Mouse (Mus musculus): ENCODE measurements around the gene Hoxb8. TPM values are rescaled to one million over a fixed set of nuclear protein-coding genes. Genes with fewer than 3 reads are reported as not detected.

The Hoxb8 gene
- polyA plus RNA-seq, 1 experiment from 2014 or later = 0.06 TPM

GRCm38 (mm10) chr11:96324965-96325364, 43.3 kb downstream of the Hoxb8 start:
- Histone ChIP-seq H3K4me1 (ENCODE audit: control insufficient read depth, insufficient read depth, low read length) (peaks cover 3% of the 10 kb centered on the region; the same call in 1 of the 2 replicates), H3K9me3 (replicated peaks; ENCODE audit: control insufficient read depth, low read length) (no peaks in the 10 kb centered on the region), H3K4me2 (peak overlapping the region; percentile 14; the same call in 1 of the 2 replicates), H3K36me3 (ENCODE audit: control insufficient read depth, insufficient read depth, low read length) (no peaks in the 10 kb centered on the region), H3K27ac (ENCODE audit: low read depth, low read length) (no peak overlapping the region), H3K9ac (ENCODE audit: low read depth, low read length) (no peak overlapping the region), H3K27me3 (ENCODE audit: control insufficient read depth, insufficient read depth, low read length) (peaks cover 90% of the 10 kb centered on the region), H3K4me3 (ENCODE audit: low read depth, low read length) (no peak overlapping the region)
- no peak for ATAC-seq (replicated peaks; ENCODE audit: insufficient number of reproducible peaks, low FRiP score, low TSS enrichment)
- WGBS (ENCODE audit: insufficient replicate concordance) = 6% methylated on average over 8 of the region's 8 CpGs

- 6% methylated on average over 22 of the region's 22 CpGs for WGBS (ENCODE audit: insufficient replicate concordance)
- peaks cover 92% of the 10 kb centered on the region for H3K27me3 ChIP-seq (ENCODE audit: control insufficient read depth, insufficient read depth, low read length)
- H3K4me3 ChIP-seq (ENCODE audit: low read depth, low read length) = peak overlapping the region; percentile 21
- peaks cover 3% of the 10 kb centered on the region; the same call in 1 of the 2 replicates for H3K4me1 ChIP-seq (ENCODE audit: control insufficient read depth, insufficient read depth, low read length)
- peak overlapping the region; percentile 42 for H3K4me2 ChIP-seq
- peak overlapping the region; percentile 18; the same call in 1 of the 2 replicates for H3K27ac ChIP-seq (ENCODE audit: low read depth, low read length)
- no peaks in the 10 kb centered on the region for H3K9me3 ChIP-seq (replicated peaks; ENCODE audit: control insufficient read depth, low read length)
- H3K36me3 ChIP-seq (ENCODE audit: control insufficient read depth, insufficient read depth, low read length) = no peaks in the 10 kb centered on the region
- H3K9ac ChIP-seq (ENCODE audit: low read depth, low read length) = 0 out of 2 replicates have a peak overlapping the region, but pooled peaks have one; percentile 30
- ATAC-seq (replicated peaks; ENCODE audit: insufficient number of reproducible peaks, low FRiP score, low TSS enrichment) = no peak
Observed at GRCm38 (mm10) chr11:96325747-96326212, 44.1 kb downstream of the Hoxb8 start.

GRCm38 (mm10) chr11:96326705-96327104, 45.0 kb downstream of the Hoxb8 start:
- H3K27me3 ChIP-seq (ENCODE audit: control insufficient read depth, insufficient read depth, low read length) = peaks cover 93% of the 10 kb centered on the region
- H3K9ac ChIP-seq (ENCODE audit: low read depth, low read length) = 0 out of 2 replicates have a peak overlapping the region, but pooled peaks have one; percentile 2
- H3K4me2 ChIP-seq = peak overlapping the region; percentile 29; the same call in 1 of the 2 replicates
- peak overlapping the region; percentile 41; the same call in 1 of the 2 replicates for H3K27ac ChIP-seq (ENCODE audit: low read depth, low read length)
- H3K4me1 ChIP-seq (ENCODE audit: control insufficient read depth, insufficient read depth, low read length) = peaks cover 3% of the 10 kb centered on the region; the same call in 1 of the 2 replicates
- no peak overlapping the region for H3K4me3 ChIP-seq (ENCODE audit: low read depth, low read length)
- under 1% methylated on average over 12 of the region's 12 CpGs for WGBS (ENCODE audit: insufficient replicate concordance)
- H3K9me3 ChIP-seq (replicated peaks; ENCODE audit: control insufficient read depth, low read length) = no peaks in the 10 kb centered on the region
- H3K36me3 ChIP-seq (ENCODE audit: control insufficient read depth, insufficient read depth, low read length) = no peaks in the 10 kb centered on the region
- no peak for ATAC-seq (replicated peaks; ENCODE audit: insufficient number of reproducible peaks, low FRiP score, low TSS enrichment)

GRCm38 (mm10) chr11:96327122-96327521, 45.4 kb downstream of the Hoxb8 start:
- no peak overlapping the region for H3K4me3 ChIP-seq (ENCODE audit: low read depth, low read length)
- no peak overlapping the region for H3K27ac ChIP-seq (ENCODE audit: low read depth, low read length)
- peaks cover 93% of the 10 kb centered on the region for H3K27me3 ChIP-seq (ENCODE audit: control insufficient read depth, insufficient read depth, low read length)
- WGBS (ENCODE audit: insufficient replicate concordance) = 6% methylated on average over 7 of the region's 7 CpGs
- H3K4me2 ChIP-seq = 0 out of 2 replicates have a peak overlapping the region, but pooled peaks have one; percentile 29
- ATAC-seq (replicated peaks; ENCODE audit: insufficient number of reproducible peaks, low FRiP score, low TSS enrichment) = no peak
- H3K9me3 ChIP-seq (replicated peaks; ENCODE audit: control insufficient read depth, low read length) = no peaks in the 10 kb centered on the region
- H3K36me3 ChIP-seq (ENCODE audit: control insufficient read depth, insufficient read depth, low read length) = no peaks in the 10 kb centered on the region
- no peak overlapping the region for H3K9ac ChIP-seq (ENCODE audit: low read depth, low read length)
- peaks cover 3% of the 10 kb centered on the region; the same call in 1 of the 2 replicates for H3K4me1 ChIP-seq (ENCODE audit: control insufficient read depth, insufficient read depth, low read length)

- H3K27ac ChIP-seq (ENCODE audit: low read depth, low read length) = no peak overlapping the region
- H3K36me3 ChIP-seq (ENCODE audit: control insufficient read depth, insufficient read depth, low read length) = no peaks in the 10 kb centered on the region
- peaks cover 93% of the 10 kb centered on the region for H3K27me3 ChIP-seq (ENCODE audit: control insufficient read depth, insufficient read depth, low read length)
- peak overlapping the region; percentile 12; the same call in 1 of the 2 replicates for H3K9ac ChIP-seq (ENCODE audit: low read depth, low read length)
- peaks cover 3% of the 10 kb centered on the region; the same call in 1 of the 2 replicates for H3K4me1 ChIP-seq (ENCODE audit: control insufficient read depth, insufficient read depth, low read length)
- 5% methylated on average over 5 of the region's 5 CpGs for WGBS (ENCODE audit: insufficient replicate concordance)
- H3K4me2 ChIP-seq = peak overlapping the region; percentile 20; the same call in 1 of the 2 replicates
- H3K4me3 ChIP-seq (ENCODE audit: low read depth, low read length) = no peak overlapping the region
- no peak for ATAC-seq (replicated peaks; ENCODE audit: insufficient number of reproducible peaks, low FRiP score, low TSS enrichment)
- H3K9me3 ChIP-seq (replicated peaks; ENCODE audit: control insufficient read depth, low read length) = no peaks in the 10 kb centered on the region
Observed at GRCm38 (mm10) chr11:96327750-96328149, 46.0 kb downstream of the Hoxb8 start.

- H3K9ac ChIP-seq (ENCODE audit: low read depth, low read length) = no peak overlapping the region
- no peaks in the 10 kb centered on the region for H3K9me3 ChIP-seq (replicated peaks; ENCODE audit: control insufficient read depth, low read length)
- no peaks in the 10 kb centered on the region for H3K36me3 ChIP-seq (ENCODE audit: control insufficient read depth, insufficient read depth, low read length)
- no peak overlapping the region for H3K4me3 ChIP-seq (ENCODE audit: low read depth, low read length)
- H3K4me2 ChIP-seq = no peak overlapping the region; the same call in 1 of the 2 replicates
- peaks cover 95% of the 10 kb centered on the region for H3K27me3 ChIP-seq (ENCODE audit: control insufficient read depth, insufficient read depth, low read length)
- H3K27ac ChIP-seq (ENCODE audit: low read depth, low read length) = peak overlapping the region; percentile 41; the same call in 1 of the 2 replicates
- 6% methylated on average over 8 of the region's 8 CpGs for WGBS (ENCODE audit: insufficient replicate concordance)
- peaks cover 3% of the 10 kb centered on the region; the same call in 1 of the 2 replicates for H3K4me1 ChIP-seq (ENCODE audit: control insufficient read depth, insufficient read depth, low read length)
- ATAC-seq (replicated peaks; ENCODE audit: insufficient number of reproducible peaks, low FRiP score, low TSS enrichment) = no peak
Observed at GRCm38 (mm10) chr11:96328605-96329004, 46.9 kb downstream of the Hoxb8 start.

GRCm38 (mm10) chr11:96332105-96332504, 50.4 kb downstream of the Hoxb8 start:
- 0 out of 2 replicates have a peak overlapping the region, but pooled peaks have one; percentile 40 for H3K4me3 ChIP-seq (ENCODE audit: low read depth, low read length)
- peak overlapping the region; percentile 29; the same call in 1 of the 2 replicates for H3K27ac ChIP-seq (ENCODE audit: low read depth, low read length)
- H3K4me1 ChIP-seq (ENCODE audit: control insufficient read depth, insufficient read depth, low read length) = 0 out of 2 replicates have a peak, but pooled peaks cover 4% of the 10 kb centered on the region
- peak overlapping the region; percentile 22; the same call in 1 of the 2 replicates for H3K9ac ChIP-seq (ENCODE audit: low read depth, low read length)
- H3K4me2 ChIP-seq = peak overlapping the region; percentile 66
- peaks cover 98% of the 10 kb centered on the region for H3K27me3 ChIP-seq (ENCODE audit: control insufficient read depth, insufficient read depth, low read length)
- H3K9me3 ChIP-seq (replicated peaks; ENCODE audit: control insufficient read depth, low read length) = no peaks in the 10 kb centered on the region
- ATAC-seq (replicated peaks; ENCODE audit: insufficient number of reproducible peaks, low FRiP score, low TSS enrichment) = no peak
- WGBS (ENCODE audit: insufficient replicate concordance) = 2% methylated on average over 8 of the region's 8 CpGs
- H3K36me3 ChIP-seq (ENCODE audit: control insufficient read depth, insufficient read depth, low read length) = no peaks in the 10 kb centered on the region

- Histone ChIP-seq H3K4me3 (ENCODE audit: low read depth, low read length) (peak overlapping the region; percentile 40), H3K27ac (ENCODE audit: low read depth, low read length) (peak overlapping the region; percentile 57), H3K4me2 (peak overlapping the region; percentile 66), H3K9ac (ENCODE audit: low read depth, low read length) (peak overlapping the region; percentile 69), H3K9me3 (replicated peaks; ENCODE audit: control insufficient read depth, low read length) (no peaks in the 10 kb centered on the region), H3K36me3 (ENCODE audit: control insufficient read depth, insufficient read depth, low read length) (no peaks in the 10 kb centered on the region), H3K4me1 (ENCODE audit: control insufficient read depth, insufficient read depth, low read length) (0 out of 2 replicates have a peak, but pooled peaks cover 4% of the 10 kb centered on the region), H3K27me3 (ENCODE audit: control insufficient read depth, insufficient read depth, low read length) (peaks cover 98% of the 10 kb centered on the region)
- under 1% methylated on average over 35 of the region's 35 CpGs for WGBS (ENCODE audit: insufficient replicate concordance)
- ATAC-seq (replicated peaks; ENCODE audit: insufficient number of reproducible peaks, low FRiP score, low TSS enrichment) = no peak
Observed at GRCm38 (mm10) chr11:96332618-96333032, 50.9 kb downstream of the Hoxb8 start.
